Mouse (Mus musculus): Measurements from ENCODE around the gene Slc38a6.

Gene Slc38a6

GRCm38 (mm10) chr12:73324180-73324586 is 37.6 kb downstream of the Slc38a6 start:
- no peak for DNase-seq (ENCODE audit: low spot score)

- peak; percentile 17 for DNase-seq (ENCODE audit: low spot score)
Measured at GRCm38 (mm10) chr12:73324742-73325141, 38.2 kb downstream of the Slc38a6 start.

GRCm38 (mm10) chr12:73325181-73325580 is 38.6 kb downstream of the Slc38a6 start:
- DNase-seq (ENCODE audit: low spot score): no peak

- DNase-seq (ENCODE audit: low spot score): no peak
Measured at GRCm38 (mm10) chr12:73325617-73326016, 39.0 kb downstream of the Slc38a6 start.

- DNase-seq (ENCODE audit: low spot score): no peak
Measured at GRCm38 (mm10) chr12:73327381-73327780, 40.8 kb downstream of the Slc38a6 start.

- no peak for DNase-seq (ENCODE audit: low spot score)
Measured at GRCm38 (mm10) chr12:73328448-73329167, 42.0 kb downstream of the Slc38a6 start.

GRCm38 (mm10) chr12:73330236-73330635 is 43.7 kb downstream of the Slc38a6 start:
- DNase-seq (ENCODE audit: low spot score): no peak

- no peak for DNase-seq (ENCODE audit: low spot score)
Measured at GRCm38 (mm10) chr12:73332701-73333100, 46.1 kb downstream of the Slc38a6 start.

GRCm38 (mm10) chr12:73334051-73334551 is 47.5 kb downstream of the Slc38a6 start:
- DNase-seq (ENCODE audit: low spot score): peak; percentile 18

GRCm38 (mm10) chr12:73337127-73337526 is 50.5 kb downstream of the Slc38a6 start:
- DNase-seq (ENCODE audit: low spot score): no peak

GRCm38 (mm10) chr12:73340642-73341293 is 54.2 kb downstream of the Slc38a6 start:
- DNase-seq (ENCODE audit: low spot score): peak; percentile 41

- no peak for DNase-seq (ENCODE audit: low spot score)
Measured at GRCm38 (mm10) chr12:73341703-73342663, 55.4 kb downstream of the Slc38a6 start.

GRCm38 (mm10) chr12:73344300-73344699 is 57.7 kb downstream of the Slc38a6 start:
- DNase-seq (ENCODE audit: low spot score): no peak

- no peak for DNase-seq (ENCODE audit: low spot score)
Measured at GRCm38 (mm10) chr12:73345157-73345556, 58.6 kb downstream of the Slc38a6 start.

GRCm38 (mm10) chr12:73347202-73347601 is 60.6 kb downstream of the Slc38a6 start:
- DNase-seq (ENCODE audit: low spot score): no peak

GRCm38 (mm10) chr12:73350466-73350865 is 63.9 kb downstream of the Slc38a6 start:
- DNase-seq (ENCODE audit: low spot score): no peak

GRCm38 (mm10) chr12:73350982-73351381 is 64.4 kb downstream of the Slc38a6 start:
- no peak for DNase-seq (ENCODE audit: low spot score)

GRCm38 (mm10) chr12:73351746-73352145 is 65.2 kb downstream of the Slc38a6 start:
- DNase-seq (ENCODE audit: low spot score): no peak

- no peak for DNase-seq (ENCODE audit: low spot score)
Measured at GRCm38 (mm10) chr12:73353362-73353761, 66.8 kb downstream of the Slc38a6 start.

GRCm38 (mm10) chr12:73354521-73354920 is 67.9 kb downstream of the Slc38a6 start:
- DNase-seq (ENCODE audit: low spot score): no peak

GRCm38 (mm10) chr12:73355084-73355775 is 68.7 kb downstream of the Slc38a6 start:
- no peak for DNase-seq (ENCODE audit: low spot score)

- DNase-seq (ENCODE audit: low spot score): no peak
Measured at GRCm38 (mm10) chr12:73356696-73357095, 70.1 kb downstream of the Slc38a6 start.

All from retina, embryonic 14.5 days (tissue).